Mouse (Mus musculus): ENCODE data around the gene Unc119b. TPM values are rescaled to one million over a fixed set of nuclear protein-coding genes. Genes with fewer than 3 reads are reported as not detected.
A peak's percentile ranks its signal among the peaks of the same experiment; 100 is the strongest.
"Not testable (repeated sequence)": the region's sequence is repeated elsewhere in the genome, so short reads cannot be mapped to it uniquely, and the experiment has no call there.

The Unc119b gene
- total RNA-seq, 2 experiments from 2014 or later: 22.5 to 27.2 TPM

GRCm38 (mm10) chr5:115160655-115161054 is 25.9 kb upstream of the Unc119b start:
- intact Hi-C loops (cut with DNase I): loop anchor here (5.0 kb wide), 1 partner anchor 33 kb away; no protein-coding TSS in a partner anchor
- no peak for DNase-seq (ENCODE audit: extremely low spot score in 1 of 2, low spot score in 2 of 2)

- intact Hi-C loops (cut with DNase I): no loop called here
- no peak for DNase-seq (ENCODE audit: extremely low spot score in 1 of 2, low spot score in 2 of 2)
Measured at GRCm38 (mm10) chr5:115159165-115159564, 24.4 kb upstream of the Unc119b start.

- intact Hi-C loops (cut with DNase I): no loop called here
- DNase-seq (ENCODE audit: extremely low spot score in 1 of 2, low spot score in 2 of 2): peak; percentile 98 to 99
Measured at GRCm38 (mm10) chr5:115158040-115158983, 23.5 kb upstream of the Unc119b start, which contains the start of gene Mlec. Gene Mlec, minus strand, starts transcription at chr5:115158179.

GRCm38 (mm10) chr5:115156933-115157589 is 22.3 kb upstream of the Unc119b start:
- intact Hi-C loops (cut with DNase I): no loop called here
- DNase-seq (ENCODE audit: extremely low spot score in 1 of 2, low spot score in 2 of 2): no peak

GRCm38 (mm10) chr5:115156401-115156800 is 21.6 kb upstream of the Unc119b start:
- intact Hi-C loops (cut with DNase I): no loop called here
- no peak for DNase-seq (ENCODE audit: extremely low spot score in 1 of 2, low spot score in 2 of 2)

GRCm38 (mm10) chr5:115155831-115156230 is 21.1 kb upstream of the Unc119b start:
- DNase-seq (ENCODE audit: extremely low spot score in 1 of 2, low spot score in 2 of 2): no peak
- intact Hi-C loops (cut with DNase I): no loop called here

GRCm38 (mm10) chr5:115155156-115155631 is 20.4 kb upstream of the Unc119b start:
- intact Hi-C loops (cut with DNase I): no loop called here
- no peak for DNase-seq (ENCODE audit: extremely low spot score in 1 of 2, low spot score in 2 of 2)

- intact Hi-C loops (cut with DNase I): no loop called here
- no peak for DNase-seq (ENCODE audit: extremely low spot score in 1 of 2, low spot score in 2 of 2)
Measured at GRCm38 (mm10) chr5:115152132-115152956, 17.6 kb upstream of the Unc119b start.

GRCm38 (mm10) chr5:115151457-115151856 is 16.7 kb upstream of the Unc119b start:
- intact Hi-C loops (cut with DNase I): no loop called here
- no peak for DNase-seq (ENCODE audit: extremely low spot score in 1 of 2, low spot score in 2 of 2)

- DNase-seq (ENCODE audit: extremely low spot score in 1 of 2, low spot score in 2 of 2): no peak
- intact Hi-C loops (cut with DNase I): no loop called here
Measured at GRCm38 (mm10) chr5:115150991-115151390, 16.2 kb upstream of the Unc119b start.

GRCm38 (mm10) chr5:115149675-115150459 is 15.1 kb upstream of the Unc119b start:
- intact Hi-C loops (cut with DNase I): no loop called here
- no peak for DNase-seq (ENCODE audit: extremely low spot score in 1 of 2, low spot score in 2 of 2)

- intact Hi-C loops (cut with DNase I); DNase-seq (ENCODE audit: extremely low spot score in 1 of 2, low spot score in 2 of 2): not testable (repeated sequence)
Measured at GRCm38 (mm10) chr5:115148872-115149271, 14.1 kb upstream of the Unc119b start.

GRCm38 (mm10) chr5:115148378-115148777 is 13.6 kb upstream of the Unc119b start:
- no peak for DNase-seq (ENCODE audit: extremely low spot score in 1 of 2, low spot score in 2 of 2)
- intact Hi-C loops (cut with DNase I): no loop called here

- intact Hi-C loops (cut with DNase I): no loop called here
- no peak for DNase-seq (ENCODE audit: extremely low spot score in 1 of 2, low spot score in 2 of 2)
Measured at GRCm38 (mm10) chr5:115147388-115147787, 12.6 kb upstream of the Unc119b start.

GRCm38 (mm10) chr5:115146747-115147130 is 12.0 kb upstream of the Unc119b start:
- no peak for DNase-seq (ENCODE audit: extremely low spot score in 1 of 2, low spot score in 2 of 2)
- intact Hi-C loops (cut with DNase I): no loop called here

- no peak for DNase-seq (ENCODE audit: extremely low spot score in 1 of 2, low spot score in 2 of 2)
- intact Hi-C loops (cut with DNase I): no loop called here
Measured at GRCm38 (mm10) chr5:115145976-115146746, 11.4 kb upstream of the Unc119b start.

GRCm38 (mm10) chr5:115145253-115145968 is 10.6 kb upstream of the Unc119b start:
- no peak for DNase-seq (ENCODE audit: extremely low spot score in 1 of 2, low spot score in 2 of 2)
- intact Hi-C loops (cut with DNase I): no loop called here
